Mouse (Mus musculus) ZHBTc4 (cell line): ENCODE data around the gene Tspan5.
A peak's percentile ranks its signal among the peaks of the same experiment; 100 is the strongest.

ENCODE experiments used
- DNase-seq: peaks from one replicate; pipeline ENCODE4 v3.0.0-alpha.2; 2011; ENCODE audit warnings: low read depth, low spot score

Tspan5 gene

DNA sequence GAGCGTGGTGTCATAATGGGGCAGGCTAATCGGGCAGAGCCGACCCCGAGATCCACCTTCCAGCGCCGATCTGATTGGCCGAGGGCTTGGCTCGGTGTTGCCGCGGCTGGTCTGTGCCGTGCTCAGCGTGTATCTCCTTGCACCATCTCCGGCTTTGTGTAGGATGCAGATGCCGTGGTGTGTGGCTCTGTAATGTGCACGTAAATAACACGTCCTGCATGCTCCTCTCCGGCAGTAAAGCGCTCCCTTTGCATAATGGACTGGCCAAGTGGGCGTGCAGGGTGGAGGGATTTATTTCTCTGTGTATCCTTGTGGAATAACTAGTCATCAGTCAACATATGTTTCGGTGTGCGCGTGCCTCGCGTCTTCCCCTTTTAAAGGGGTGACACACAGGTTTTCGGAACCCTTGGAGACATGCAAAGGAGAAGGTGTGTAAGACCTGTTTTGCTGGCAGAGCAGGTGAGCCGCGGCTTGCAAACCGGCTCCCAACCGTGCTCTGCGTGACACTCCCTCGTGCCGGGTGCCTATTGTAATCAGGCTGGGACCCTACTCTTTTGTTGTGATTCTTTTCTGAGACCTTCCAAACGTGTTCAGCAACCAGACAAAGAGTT, 1.2 kb downstream of the Tspan5 start:
- DNase-seq, result peak; percentile 87

DNA sequence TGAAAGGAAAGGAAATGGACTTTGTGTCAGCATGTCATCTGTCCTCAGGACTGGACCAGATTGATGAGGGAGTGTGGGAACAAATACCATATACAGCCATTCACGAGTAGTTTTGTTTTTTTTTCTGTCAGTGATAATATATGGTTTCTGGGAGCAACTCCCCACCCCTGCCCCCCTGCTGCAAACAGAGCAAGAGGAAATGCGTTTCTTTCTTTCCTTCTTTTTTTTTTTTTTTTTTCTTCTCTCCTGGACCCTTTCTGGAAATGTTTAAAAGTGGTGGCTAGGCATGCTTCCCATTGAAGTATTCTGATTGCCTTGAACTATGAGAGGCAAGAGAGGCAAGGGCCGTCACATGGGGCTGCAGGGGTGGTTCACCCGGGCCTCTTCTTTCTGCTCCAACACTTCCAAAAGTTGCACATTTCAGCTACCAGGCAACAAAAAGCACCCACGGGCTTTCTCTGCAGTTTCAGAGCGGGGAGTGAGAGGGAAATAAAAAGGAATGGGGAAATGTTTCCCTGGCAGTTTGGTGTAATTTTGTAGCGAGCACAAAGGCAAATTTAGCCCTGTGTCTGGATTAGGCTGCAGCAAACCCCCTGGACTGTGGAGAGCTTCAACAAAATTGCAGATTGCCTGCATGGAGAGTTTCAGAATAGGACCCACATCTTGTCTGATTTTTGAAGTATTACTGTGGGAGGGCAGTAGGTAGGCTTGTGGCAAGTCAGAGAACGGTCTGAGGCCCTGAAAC, 2.2 kb downstream of the Tspan5 start:
- no peak for DNase-seq

DNA sequence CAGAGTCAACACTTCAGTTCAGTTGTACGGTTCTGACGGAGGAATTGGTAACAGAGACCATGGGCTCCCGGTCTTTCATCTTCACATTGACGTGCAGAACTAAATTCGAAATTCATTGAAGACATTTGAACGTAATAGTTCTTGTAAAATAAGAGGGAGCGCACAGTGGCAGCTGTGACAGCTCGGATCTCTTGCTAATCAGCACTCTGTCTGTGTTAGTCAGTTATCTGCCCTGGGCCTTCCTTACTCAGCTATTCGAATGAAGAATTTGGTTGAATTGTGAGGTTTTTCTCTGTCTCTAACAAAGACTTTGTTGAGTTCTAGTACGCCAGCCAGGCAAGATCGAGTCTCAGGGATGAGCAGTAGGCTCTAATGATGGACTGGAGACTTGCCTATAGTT, 3.1 kb downstream of the Tspan5 start:
- DNase-seq, result no peak

DNA sequence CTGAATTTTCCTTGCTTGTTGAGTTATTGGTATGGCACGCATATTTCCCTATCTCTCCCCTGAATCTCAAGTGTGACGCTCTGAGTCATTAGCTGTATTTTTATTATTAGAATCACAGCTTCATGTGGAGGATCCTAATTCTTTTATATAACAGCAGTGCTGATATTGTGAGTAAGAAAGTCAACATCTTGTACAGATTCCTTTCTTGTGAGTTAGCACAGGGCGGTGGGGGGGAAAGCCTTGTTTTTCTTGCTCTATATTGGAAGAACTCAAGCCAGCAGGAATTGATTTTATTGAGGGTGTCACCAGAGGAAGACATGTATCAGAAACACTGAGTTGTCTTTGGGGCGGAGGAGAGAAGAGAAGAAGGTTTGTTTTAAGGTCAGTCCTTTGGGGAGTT, 3.6 kb downstream of the Tspan5 start:
- no peak for DNase-seq

DNA sequence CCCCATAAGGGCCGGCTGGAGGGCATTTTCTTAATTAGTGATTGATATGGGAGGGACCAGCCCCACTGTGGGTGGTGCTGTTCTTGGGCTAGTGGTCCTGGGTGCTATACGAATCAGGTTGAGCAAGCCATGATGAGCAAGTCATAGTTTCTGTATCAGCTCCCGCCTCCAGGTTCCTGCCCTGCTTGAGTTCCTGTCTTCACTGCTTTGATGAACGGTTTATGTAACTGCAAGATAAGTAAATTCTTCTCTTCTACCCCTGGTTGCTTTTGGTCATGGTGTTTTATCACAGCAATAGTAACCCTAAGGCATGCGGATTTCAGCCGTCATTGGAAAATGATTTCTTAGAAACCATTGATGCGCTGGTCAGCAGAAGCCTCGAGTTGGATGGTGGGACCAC, 4.6 kb downstream of the Tspan5 start:
- DNase-seq, result no peak

DNA sequence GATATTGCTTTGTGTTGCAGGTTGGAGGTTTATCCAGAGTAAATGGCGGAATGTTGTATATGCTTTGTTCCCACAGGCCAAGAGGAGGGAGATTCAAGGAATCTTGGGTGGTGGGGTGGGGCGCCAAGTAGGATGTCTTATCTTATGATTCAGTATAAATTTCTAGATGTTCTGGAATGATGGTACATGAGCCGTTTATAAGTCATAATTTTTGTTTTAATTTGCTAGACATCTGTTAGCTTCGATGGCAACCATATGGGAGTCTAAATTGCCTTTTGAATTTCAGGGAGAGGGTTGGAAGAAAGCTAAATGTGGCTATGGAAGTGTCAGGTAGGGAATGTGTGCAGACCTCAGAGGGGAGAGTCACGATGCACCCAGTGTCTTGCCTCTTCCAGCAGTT, 5.0 kb downstream of the Tspan5 start:
- no peak for DNase-seq

DNA sequence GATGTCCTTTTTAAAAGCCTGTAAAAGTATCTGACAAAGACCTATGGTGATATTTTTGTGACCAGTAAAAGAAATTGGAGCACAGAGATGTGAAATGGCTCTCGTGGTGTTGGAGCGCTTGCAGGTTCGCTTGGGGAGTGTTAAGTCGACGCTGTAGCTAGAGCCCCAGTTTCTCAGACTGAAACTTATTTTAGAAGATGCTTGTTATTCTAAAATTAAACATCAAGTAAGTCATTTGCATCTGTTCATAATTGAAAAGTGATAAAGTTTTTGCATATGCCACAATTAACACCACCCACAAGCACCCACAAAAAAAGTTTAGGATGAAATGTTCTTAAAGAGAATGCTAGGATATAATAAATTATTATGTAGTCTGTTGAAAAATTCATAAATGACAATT, 6.0 kb downstream of the Tspan5 start:
- DNase-seq, result no peak

DNA sequence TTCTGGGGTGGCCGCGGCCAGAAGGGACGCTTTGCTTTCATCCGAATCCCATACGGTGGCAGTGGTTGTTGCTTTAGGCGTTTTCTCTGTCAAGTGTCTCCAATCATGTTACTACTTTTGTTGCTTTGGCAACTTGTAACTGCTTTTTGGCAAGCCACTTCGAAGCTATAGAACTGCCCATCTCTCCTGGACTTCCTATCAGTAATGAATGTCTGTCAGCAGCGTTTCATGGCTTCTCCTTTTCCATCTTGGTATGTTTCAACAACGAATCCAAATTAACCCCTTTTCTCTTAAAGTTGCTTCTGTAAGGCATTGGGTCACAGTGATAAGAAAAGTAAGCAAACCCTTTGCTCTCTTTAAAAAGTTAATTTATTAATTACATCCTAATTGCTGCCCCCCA, 7.7 kb downstream of the Tspan5 start:
- no peak for DNase-seq

DNA sequence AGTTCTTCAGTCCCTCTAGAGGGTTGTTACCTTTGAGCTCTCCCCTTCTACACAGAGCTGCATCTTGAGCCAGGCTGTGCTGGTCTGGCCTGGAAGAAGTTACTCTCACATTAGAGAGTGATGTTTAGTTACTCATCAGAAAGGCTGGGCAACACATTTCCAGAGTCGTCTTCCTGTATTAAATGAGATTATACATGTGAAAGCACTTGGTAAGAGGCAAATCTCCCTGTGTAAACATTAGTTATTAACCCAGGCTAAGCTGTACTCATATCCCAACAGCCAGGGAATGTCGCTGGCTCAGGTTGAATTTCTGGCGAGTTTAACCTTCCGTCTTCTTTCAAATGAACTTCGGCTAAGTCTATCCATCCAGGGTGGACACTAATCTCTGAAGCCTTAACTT, 9.3 kb downstream of the Tspan5 start:
- no peak for DNase-seq

DNA sequence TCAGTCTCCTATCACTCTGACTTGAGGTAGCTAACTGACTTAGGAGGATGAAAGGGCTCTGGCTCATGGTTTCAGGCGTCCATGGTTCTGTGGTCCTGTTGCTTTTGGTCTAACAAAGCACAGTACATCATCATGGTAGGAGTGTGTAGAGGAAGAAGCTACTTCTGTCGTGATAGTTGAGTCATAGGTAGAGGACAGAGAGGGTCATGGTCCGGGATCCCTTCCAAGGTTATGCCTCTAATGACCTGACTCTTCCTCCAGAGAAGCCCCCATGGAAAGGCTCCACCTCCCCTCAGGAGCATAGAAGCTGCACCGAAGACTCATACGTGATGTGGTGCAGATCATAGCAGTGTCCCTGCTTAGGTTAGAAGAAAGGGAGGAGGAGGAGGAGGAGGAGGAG, 10.1 kb downstream of the Tspan5 start:
- DNase-seq, result no peak

DNA sequence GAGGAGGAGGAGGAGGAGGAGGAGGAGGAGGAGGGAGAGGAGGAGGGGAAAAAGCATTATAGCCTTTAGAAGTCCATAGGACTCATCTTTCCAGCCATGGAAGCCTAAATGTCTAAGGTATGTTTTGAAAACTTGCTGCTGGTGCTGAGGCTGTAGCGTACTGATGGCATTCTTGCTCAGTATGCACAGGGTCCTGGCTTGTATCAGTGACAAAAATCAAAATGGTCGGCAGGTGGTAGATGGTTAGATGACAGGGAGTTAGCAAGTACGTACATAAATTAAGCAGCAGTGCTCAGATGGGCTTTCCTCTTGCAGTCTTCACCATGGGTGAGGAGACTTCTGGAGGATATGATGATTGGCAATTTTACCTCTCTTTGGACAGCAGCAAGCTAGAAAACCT, 10.8 kb downstream of the Tspan5 start:
- no peak for DNase-seq

DNA sequence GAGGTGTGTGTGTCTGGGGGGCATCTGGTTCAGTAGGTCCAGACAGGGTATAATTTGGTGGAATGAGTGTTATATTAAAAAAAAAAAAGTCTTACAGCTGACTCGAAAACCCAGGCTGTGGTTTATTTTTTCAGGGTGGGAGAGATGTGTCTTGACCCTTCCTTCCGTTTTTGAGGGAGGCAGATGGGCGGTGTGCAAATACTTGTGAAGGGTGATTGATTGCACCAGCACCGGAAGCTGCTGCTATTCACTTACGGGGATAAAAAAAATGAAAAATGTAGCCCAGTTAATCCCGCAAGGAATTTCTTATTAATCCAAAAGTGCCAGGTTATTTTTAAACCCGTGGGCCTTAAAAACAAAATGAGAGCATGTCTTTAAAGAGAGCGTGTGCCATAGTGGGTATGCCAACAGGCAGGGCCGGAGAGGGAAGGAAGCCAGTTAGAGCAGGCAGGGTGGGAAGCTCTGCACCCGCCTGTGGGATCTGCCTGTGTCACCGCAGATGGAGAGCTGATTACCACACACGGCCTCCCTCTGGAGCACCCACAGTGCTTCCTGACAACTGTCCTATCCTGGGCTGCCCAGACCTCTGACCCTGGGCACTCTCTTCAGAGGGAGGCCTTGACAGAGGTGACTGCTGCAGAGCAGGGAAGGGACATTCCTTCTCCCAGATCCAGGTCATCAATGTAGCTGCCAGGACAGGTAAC, 11.3 kb downstream of the Tspan5 start:
- no peak for DNase-seq

DNA sequence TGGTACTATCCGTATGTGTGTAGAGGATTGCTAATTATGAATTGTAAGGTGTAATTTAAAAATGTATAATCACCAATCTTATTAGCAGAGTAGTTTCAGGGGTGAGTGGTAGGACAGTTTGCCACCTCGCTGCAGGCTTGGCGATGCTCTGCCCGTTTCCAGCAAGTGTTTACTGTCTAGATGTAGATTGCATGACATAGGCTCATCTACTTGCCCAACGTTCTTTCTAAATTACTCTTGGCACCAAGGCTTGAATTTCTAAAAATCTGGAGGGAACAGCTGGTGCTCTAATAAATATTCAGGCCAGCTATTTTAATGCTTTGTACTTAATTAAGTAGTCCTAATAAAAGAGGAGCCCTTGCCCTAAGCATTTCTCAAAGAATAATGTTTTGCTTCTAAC, 12.3 kb downstream of the Tspan5 start:
- no peak for DNase-seq

DNA sequence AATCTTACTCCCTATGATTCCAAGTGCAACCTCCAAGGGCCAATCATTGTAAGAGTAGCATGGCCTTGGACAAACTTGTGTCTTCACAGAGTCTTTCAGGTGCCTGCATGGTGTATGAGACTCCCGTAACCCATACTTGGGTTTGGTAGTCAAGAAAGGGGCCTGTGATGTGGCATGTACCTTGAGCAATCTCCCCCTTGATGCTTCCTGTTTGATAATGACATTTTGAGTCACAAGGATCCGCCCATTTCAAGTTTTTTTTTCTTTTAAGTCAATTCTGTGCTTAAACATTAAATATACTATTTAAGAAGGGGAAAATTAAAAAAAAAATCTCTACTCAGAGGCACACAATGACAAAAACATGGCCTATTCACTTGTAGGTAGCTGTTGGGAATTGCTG, 15.3 kb downstream of the Tspan5 start:
- DNase-seq, result no peak

DNA sequence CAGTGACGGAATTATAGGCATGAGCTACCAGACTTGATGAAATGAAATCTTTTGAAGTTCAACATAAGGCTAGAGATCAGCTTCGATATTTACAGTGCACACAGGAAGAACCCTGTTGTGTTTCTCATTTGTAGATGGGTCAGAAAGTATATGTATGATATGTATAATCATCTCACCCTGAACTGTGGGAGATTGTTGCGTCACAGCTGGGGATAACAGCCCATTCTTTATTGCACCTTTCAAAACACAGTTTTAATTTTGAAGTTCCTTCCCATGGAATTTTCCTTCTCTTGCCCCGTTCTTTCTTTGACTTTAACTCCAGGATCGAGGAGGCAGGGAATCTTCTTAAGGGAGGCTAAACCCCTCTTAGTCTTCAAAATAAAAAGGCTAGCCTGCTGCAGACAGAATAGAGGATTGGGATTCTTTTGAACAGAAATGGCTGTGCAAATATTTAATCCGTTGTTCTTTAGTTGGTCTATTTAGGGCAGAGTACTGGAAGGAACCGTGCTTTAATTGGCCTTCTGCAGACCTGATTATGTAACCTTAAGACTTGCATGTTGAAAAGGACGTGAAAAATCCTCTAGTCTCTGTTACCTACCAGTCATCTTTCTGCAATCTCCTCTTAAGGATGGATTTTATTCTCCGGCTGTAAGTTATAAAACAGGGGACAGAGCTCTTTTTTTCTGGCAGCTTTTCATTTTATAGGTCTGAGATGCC, 18.1 kb downstream of the Tspan5 start:
- DNase-seq, result no peak

DNA sequence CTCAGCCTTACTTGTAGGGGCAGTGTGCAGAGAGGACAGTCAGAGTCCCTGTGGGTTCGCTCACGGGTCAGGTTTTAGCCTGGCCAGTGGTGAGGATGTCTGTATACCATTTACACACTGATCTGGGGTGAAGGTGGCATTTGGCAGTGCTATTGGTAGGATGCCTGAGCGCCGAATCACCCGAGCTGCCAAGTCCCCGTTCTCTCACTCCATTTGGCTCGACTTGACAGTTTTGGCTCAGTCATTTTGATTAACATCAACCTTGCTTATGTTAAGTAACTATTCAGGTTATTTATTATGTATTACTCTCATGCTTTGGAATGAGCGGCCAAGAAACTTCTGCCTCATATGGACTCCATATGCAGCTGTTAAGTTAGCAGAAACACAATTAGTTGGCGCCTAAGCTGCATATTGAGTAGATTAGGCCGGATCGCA, 18.7 kb downstream of the Tspan5 start:
- DNase-seq, result no peak

DNA sequence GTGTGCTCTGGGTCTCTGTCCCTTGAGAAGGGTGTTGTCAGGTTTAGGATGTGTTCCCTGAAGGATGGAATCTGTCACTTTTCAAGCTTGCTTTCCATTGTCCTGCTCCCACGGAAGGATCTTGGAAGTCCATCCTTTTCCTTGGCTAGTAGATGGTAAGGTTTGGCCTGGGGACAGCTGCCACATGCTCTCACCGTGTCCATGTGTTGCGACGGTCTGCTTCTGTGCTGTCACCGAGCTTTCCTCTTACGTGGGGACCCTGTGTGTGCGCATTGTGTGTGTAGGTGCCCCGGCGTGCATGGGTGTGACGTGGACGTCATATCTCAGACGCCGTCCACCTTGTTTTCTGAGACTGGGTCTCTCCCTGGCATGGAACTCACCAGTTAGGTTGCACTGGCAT, 19.5 kb downstream of the Tspan5 start:
- no peak for DNase-seq

DNA sequence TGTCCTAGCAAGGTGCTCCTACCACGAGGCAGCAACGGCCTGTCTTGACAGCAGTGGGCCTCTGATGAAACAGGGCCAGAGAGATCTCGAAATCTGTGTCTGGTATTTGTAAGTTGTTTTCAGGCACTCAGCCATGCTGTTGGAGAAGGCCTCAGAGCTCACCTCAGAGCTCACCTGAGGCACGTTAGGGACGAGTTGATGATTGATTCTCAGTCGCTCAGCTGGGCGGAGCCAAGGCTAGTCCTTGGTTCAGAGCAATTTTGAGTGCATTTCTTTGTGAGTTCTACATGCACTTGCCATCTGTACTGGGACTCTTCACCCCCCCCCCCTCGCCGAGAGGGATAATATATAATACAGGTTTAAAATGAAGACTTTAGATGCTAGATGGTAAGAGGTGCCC, 21.9 kb downstream of the Tspan5 start:
- DNase-seq, result no peak

DNA sequence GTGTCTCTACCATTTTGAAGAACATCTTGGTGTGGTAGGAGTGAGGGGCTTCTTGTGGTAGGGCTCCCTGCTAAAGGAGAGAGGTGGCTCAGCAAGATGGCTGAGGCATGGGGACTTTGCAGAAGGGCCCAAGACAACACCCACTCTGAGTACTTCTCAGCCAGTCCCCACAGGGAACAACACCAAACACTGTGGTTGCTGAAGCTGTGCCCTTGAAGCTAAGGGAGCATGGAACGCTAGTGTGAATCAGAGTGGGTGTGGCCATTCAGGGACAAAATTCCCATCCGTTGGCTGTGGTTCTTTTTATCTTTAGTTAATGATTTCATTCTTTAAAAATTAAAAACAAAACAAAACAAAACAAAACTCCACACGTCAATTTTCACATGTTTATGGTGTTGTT, 22.8 kb downstream of the Tspan5 start:
- peak; percentile 76 for DNase-seq

DNA sequence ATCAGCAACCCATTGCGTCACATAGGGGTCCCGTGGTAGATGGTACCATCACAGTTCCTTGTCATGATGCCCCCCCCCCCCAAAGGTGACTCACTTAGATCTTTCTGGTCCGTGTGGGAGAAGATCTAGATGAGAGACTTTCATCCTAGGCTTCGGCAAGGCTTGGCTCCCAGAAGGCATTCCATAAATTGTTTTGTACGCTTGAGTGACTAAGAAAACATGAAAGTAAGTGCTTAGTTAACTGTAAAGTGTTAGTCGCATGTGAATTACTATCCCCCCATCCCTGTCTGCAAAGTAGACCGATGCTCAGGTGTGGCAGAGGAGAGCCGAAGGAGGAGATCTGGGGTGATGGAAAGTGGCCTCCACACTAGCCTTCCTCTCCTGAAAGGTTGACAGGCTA, 25.0 kb downstream of the Tspan5 start:
- no peak for DNase-seq

DNA sequence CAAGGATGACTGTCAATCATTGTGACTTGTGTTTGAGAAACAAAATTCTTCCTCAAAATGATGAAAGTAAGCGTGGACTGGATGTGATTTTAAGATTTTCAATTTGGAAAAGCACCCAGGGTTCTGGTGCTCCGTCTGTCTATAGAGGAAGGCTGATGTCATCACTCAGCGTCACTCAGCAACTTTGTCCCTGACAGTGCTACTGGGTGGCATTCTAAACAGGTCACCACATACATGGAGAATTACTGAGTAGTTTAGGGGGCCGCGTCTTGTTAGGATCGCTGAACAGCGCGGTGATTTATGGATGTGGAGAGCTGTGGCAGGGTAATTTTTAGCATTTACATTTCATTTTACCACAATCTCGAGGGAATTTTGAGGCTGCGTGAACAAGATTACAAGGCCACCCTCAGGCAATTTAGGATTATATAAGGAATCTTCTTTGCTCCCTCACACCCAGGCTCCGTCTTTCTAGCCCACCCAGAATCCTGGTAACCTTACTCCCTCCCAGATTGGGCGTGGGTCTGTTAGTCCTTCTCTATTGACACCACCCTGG, 26.6 kb downstream of the Tspan5 start:
- no peak for DNase-seq
